Mouse (Mus musculus) thymus, adult 2 months (tissue): ENCODE measurements at regions not wholly inside any gene's neighbourhood (a gene's known extent, or its start where the extent isn't known, plus 50 kb on each side); places are given as distances from the start of the nearest gene placed in this dataset.

Experiments
- DNase-seq: peaks from one replicate; pipeline ENCODE4 v3.0.0; 2021
- H3K27ac ChIP-seq: fragments of 200-500 bp; 2 replicates; pipeline ENCODE4 v1.5.1; 2012; ENCODE audit warnings: low read length, control low read depth; ENCODE audit not compliant: control insufficient read depth, insufficient read depth
- H3K27me3 ChIP-seq: fragments of 200-500 bp; 2 replicates; pipeline ENCODE4 v1.6.1; 2012; ENCODE audit warnings: mild to moderate bottlenecking, low read length, moderate library complexity, mixed read lengths; ENCODE audit not compliant: control insufficient read depth, insufficient read depth
- H3K36me3 ChIP-seq: fragments of 200-500 bp; 2 replicates; pipeline ENCODE4 v1.6.1; 2012; ENCODE audit warnings: mild to moderate bottlenecking, low read length, moderate library complexity; ENCODE audit not compliant: control insufficient read depth, insufficient read depth
- H3K4me1 ChIP-seq: fragments of 200-500 bp; replicated peaks from 2 replicates; pipeline ENCODE4 v1.6.1; 2012; ENCODE audit warnings: low read length; ENCODE audit not compliant: control insufficient read depth, insufficient read depth
- H3K4me3 ChIP-seq: fragments of 200-500 bp; 2 replicates; pipeline ENCODE4 v1.5.1; 2012; ENCODE audit warnings: mild to moderate bottlenecking, low read length, control low read depth, moderate library complexity; ENCODE audit not compliant: control insufficient read depth, insufficient read depth
- CTCF ChIP-seq: fragments of 200-500 bp; IDR thresholded peaks from 2 replicates; pipeline ENCODE4 v1.5.1; 2012; ENCODE audit warnings: mild to moderate bottlenecking, control low read depth, low read length, moderate library complexity, borderline replicate concordance; ENCODE audit not compliant: control insufficient read depth, poor library complexity, insufficient read depth; ENCODE audit errors: extremely low read depth
- POLR2A ChIP-seq: fragments of 200-500 bp; IDR thresholded peaks from 2 replicates; pipeline ENCODE4 v1.6.1; 2012; ENCODE audit warnings: mild to moderate bottlenecking, low read length, control low read depth, moderate library complexity; ENCODE audit not compliant: control insufficient read depth, poor library complexity, insufficient read depth; ENCODE audit errors: extremely low read depth
- WGBS: fragments of 180-500 bp; shearing (Covaris S2); methylation state at CpG from one replicate; pipeline ENCODE4 v1.1.7; 2018; 5-methylcytosine and 5-hydroxymethylcytosine counted together

DNA sequence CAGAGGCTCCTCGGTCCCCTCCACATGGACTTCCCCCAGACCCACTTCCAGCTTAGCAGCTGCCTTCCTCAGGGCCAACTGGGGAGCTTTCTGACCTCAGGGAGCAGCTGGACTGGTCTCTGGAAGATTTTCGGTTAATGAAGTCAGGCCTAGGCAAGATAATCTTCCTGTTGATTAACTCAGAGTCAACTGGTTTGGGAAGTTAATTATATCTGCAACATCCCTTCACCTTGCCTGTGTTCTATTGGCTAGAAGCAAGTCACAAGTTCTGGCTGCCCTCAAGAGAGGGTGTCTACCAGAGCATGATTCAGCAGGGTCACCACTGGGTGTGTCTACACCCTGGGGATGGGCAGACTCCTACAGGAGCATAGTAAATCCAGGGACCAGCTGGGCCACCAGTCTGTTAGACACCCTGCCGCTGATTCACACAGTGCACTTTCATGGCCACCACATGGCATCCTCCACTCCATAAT, 53.9 kb upstream of the Maml3 start:
- Histone ChIP-seq H3K27ac (no peak overlapping the region), H3K4me1 (no peaks in the 10 kb centered on the region), H3K27me3 (no peaks in the 10 kb centered on the region), H3K36me3 (no peaks in the 10 kb centered on the region), H3K4me3 (no peak overlapping the region)
- DNase-seq = no peak
- TF ChIP-seq POLR2A = no peak
- no peak for TF ChIP-seq CTCF
- 96% methylated on average over 3 of the region's 3 CpGs for WGBS

DNA sequence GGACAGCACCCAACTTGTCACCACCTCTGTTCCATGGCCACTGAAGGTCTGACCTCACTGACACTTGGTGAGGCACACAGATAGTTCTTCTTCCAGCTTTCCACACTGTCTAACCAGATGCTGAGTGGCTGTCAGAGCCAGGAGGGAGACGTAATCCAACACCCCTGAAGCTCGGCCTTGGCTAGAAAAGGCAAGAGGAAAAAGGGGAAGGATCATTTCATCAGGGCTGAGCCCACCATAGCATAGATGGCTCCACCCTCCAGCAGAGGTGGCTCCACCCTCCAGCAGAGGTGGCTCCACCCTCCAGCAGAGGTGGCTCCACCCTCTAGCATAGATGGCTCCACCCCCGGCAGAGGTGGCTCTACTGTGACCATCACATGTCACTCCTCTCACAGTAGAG, 56.8 kb upstream of the Maml3 start:
- DNase-seq = no peak
- TF ChIP-seq CTCF = no peak

GRCm38 (mm10) chr3:52163990-52164389, 59.1 kb upstream of the Maml3 start:
- H3K27me3 ChIP-seq = no peaks in the 10 kb centered on the region
- no peaks in the 10 kb centered on the region for H3K36me3 ChIP-seq
- no peaks in the 10 kb centered on the region for H3K4me1 ChIP-seq
- no peak for DNase-seq
- no peak overlapping the region for H3K27ac ChIP-seq
- TF ChIP-seq CTCF (no peak), POLR2A (no peak)
- WGBS = 87% methylated on average over 16 of the region's 16 CpGs
- H3K4me3 ChIP-seq = no peak overlapping the region

More for the DNA sequence above, 56.8 kb upstream of the Maml3 start:
- no peak overlapping the region for H3K27ac ChIP-seq
- H3K36me3 ChIP-seq = no peaks in the 10 kb centered on the region
- no peak overlapping the region for H3K4me3 ChIP-seq
- 94% methylated on average over 3 of the region's 3 CpGs for WGBS
- no peaks in the 10 kb centered on the region for H3K4me1 ChIP-seq
- H3K27me3 ChIP-seq = no peaks in the 10 kb centered on the region

GRCm38 (mm10) chr3:52167420-52167819, 62.5 kb upstream of the Maml3 start:
- TF ChIP-seq CTCF (no peak), POLR2A (no peak)
- DNase-seq = no peak
- 96% methylated on average over 7 of the region's 7 CpGs for WGBS
- Histone ChIP-seq H3K4me1 (peaks cover 12% of the 10 kb centered on the region), H3K36me3 (no peaks in the 10 kb centered on the region), H3K27ac (no peak overlapping the region), H3K4me3 (no peak overlapping the region), H3K27me3 (no peaks in the 10 kb centered on the region)

DNA sequence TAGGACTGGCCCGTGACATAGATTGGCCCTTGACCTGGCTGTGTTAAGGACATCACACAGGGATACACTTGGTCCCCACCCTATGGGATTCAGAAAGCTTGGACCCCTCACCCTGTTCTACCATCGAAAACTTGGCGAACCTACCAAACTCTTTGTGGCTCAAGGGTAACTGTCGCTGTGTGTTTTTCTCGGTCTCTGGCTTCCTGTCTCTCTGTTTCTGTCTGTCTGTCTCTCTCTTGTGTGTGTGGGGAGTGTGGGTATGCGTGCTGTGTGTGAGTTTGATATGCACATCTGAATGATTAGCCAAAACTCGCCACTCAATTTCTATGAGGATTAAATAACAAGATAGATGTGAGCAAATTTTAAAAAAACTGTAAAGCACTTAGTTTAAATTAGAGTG, 66.0 kb upstream of the Maml3 start:
- TF ChIP-seq POLR2A (no peak), CTCF (no peak)
- Histone ChIP-seq H3K4me3 (no peak overlapping the region), H3K27me3 (no peaks in the 10 kb centered on the region), H3K4me1 (peaks cover 12% of the 10 kb centered on the region), H3K27ac (no peak overlapping the region), H3K36me3 (no peaks in the 10 kb centered on the region)
- WGBS = 35% methylated on average over 7 of the region's 7 CpGs
- no peak for DNase-seq

- no peak overlapping the region for H3K4me3 ChIP-seq
- H3K4me1 ChIP-seq = peaks cover 12% of the 10 kb centered on the region
- no peaks in the 10 kb centered on the region for H3K36me3 ChIP-seq
- TF ChIP-seq CTCF (no peak), POLR2A (no peak)
- no peak overlapping the region for H3K27ac ChIP-seq
- no peak for DNase-seq
- 97% methylated on average over 5 of the region's 5 CpGs for WGBS
- H3K27me3 ChIP-seq = no peaks in the 10 kb centered on the region
Observed at GRCm38 (mm10) chr3:52171303-52171702, 66.4 kb upstream of the Maml3 start.

GRCm38 (mm10) chr3:52173490-52173889, 68.6 kb upstream of the Maml3 start:
- Histone ChIP-seq H3K27me3 (no peaks in the 10 kb centered on the region), H3K4me3 (no peak overlapping the region), H3K27ac (no peak overlapping the region), H3K36me3 (no peaks in the 10 kb centered on the region), H3K4me1 (peaks cover 12% of the 10 kb centered on the region)
- WGBS = 81% methylated on average over 1 of the region's 1 CpGs
- no peak for TF ChIP-seq POLR2A
- no peak for TF ChIP-seq CTCF
- no peak for DNase-seq
